Mouse (Mus musculus): ENCODE results near the gene Ntf5. TPM values are rescaled to one million over a fixed set of nuclear protein-coding genes. Genes with fewer than 3 reads are reported as not detected.

Ntf5 gene
- polyA plus RNA-seq, 1 experiment = 4.6 TPM

GRCm38 (mm10) chr7:45447325-45447990, 34.0 kb downstream of the Ntf5 start:
- H3K4me1 ChIP-seq (ENCODE audit: control insufficient read depth, insufficient read depth, low read length) = no peaks in the 10 kb centered on the region; the same call in 1 of the 2 replicates
- DNase-seq = no peak
- TF ChIP-seq CTCF (IDR thresholded peaks at IDR 0.05; ENCODE audit: insufficient read depth, low read length) (peak; percentile 53), POLR2A (IDR thresholded peaks at IDR 0.05; ENCODE audit: borderline replicate concordance, extremely low read depth, low read depth, low read length) (no peak)
- no peak overlapping the region for H3K4me3 ChIP-seq (replicated peaks; ENCODE audit: extremely low read depth, low read depth, low read length)
- WGBS = 36% methylated on average over 11 of the region's 11 CpGs

DNA sequence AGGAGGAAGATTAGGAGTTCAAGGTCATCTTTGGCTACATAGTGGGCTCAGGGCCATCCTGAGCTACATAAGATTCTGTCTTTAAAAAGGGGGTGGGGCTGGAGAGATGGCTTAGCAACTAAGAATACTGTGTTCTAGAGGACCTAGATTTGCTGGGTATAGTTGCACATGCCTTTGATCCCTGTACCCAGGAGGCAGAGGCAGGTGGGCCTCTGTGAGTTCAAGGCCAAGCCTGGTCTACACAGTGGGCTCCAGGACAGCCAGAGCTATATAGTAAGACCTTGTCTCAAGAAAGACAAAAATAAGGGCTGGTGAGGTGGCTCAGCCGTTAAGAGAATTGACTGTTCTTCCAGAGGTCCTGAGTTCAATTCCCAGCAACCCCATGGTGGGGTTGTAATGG, 36.5 kb downstream of the Ntf5 start:
- 81% methylated on average over 1 of the region's 1 CpGs for WGBS
- no peak for DNase-seq
- TF ChIP-seq CTCF (IDR thresholded peaks at IDR 0.05; ENCODE audit: insufficient read depth, low read length) (no peak), POLR2A (IDR thresholded peaks at IDR 0.05; ENCODE audit: borderline replicate concordance, extremely low read depth, low read depth, low read length) (no peak)
- no peak overlapping the region for H3K4me3 ChIP-seq (replicated peaks; ENCODE audit: extremely low read depth, low read depth, low read length)
- no peaks in the 10 kb centered on the region; the same call in 1 of the 2 replicates for H3K4me1 ChIP-seq (ENCODE audit: control insufficient read depth, insufficient read depth, low read length)

DNA sequence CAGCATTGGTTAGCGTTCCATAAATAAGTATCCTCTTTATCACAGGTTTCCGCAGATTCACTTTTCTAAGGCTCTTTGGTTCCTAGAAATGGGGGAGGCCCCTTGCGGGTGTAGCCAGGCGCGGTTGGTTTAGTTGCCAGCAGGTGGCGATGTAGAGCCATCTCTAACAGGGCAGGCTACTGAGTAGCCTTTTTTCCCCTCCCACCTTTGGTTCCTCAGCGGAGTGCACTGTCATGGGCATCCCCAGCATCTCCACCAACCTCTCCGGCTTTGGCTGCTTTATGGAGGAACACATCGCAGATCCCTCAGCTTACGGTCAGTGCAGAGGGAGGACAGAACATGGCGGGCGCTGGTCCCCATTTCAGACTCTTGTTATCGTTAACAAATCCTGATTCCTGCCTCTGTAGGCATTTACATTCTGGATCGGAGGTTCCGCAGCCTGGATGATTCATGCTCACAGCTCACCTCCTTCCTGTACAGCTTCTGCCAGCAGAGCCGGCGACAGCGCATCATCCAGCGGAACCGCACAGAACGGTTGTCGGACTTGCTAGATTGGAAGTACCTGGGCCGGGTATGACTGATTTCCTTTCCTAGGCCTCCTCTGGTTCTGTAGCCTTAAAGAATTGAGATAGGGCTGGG, 38.0 kb downstream of the Ntf5 start:
- peak; percentile 75 for DNase-seq
- WGBS = 55% methylated on average over 23 of the region's 23 CpGs

DNA sequence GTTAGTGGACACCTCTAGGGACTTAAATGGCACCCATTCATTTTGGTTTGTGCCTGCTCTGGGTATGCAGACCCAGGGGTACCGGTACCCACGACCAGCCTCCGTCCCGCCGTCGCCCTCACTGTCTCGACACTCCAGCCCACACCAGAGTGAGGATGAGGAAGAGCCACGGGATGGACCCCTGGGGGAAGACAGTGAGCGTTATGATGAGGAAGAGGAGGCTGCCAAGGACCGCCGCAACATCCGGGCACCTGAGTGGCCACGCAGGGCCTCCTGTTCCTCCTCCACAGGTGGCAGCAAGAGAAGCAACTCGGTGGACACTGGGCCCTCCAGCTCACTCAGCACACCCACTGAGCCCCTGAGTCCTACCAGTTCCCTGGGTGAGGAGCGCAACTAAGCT, 41.5 kb downstream of the Ntf5 start:
- DNase-seq = no peak
- H3K4me1 ChIP-seq (ENCODE audit: control insufficient read depth, insufficient read depth, low read length) = peaks cover 3% of the 10 kb centered on the region; the same call in 1 of the 2 replicates
- TF ChIP-seq POLR2A (IDR thresholded peaks at IDR 0.05; ENCODE audit: borderline replicate concordance, extremely low read depth, low read depth, low read length) = no peak
- no peak for TF ChIP-seq CTCF (IDR thresholded peaks at IDR 0.05; ENCODE audit: insufficient read depth, low read length)
- 87% methylated on average over 15 of the region's 15 CpGs for WGBS
- no peak overlapping the region for H3K4me3 ChIP-seq (replicated peaks; ENCODE audit: extremely low read depth, low read depth, low read length)

More for the DNA sequence above, 38.0 kb downstream of the Ntf5 start:
- H3K4me1 ChIP-seq (ENCODE audit: control insufficient read depth, insufficient read depth, low read length) = no peaks in the 10 kb centered on the region; the same call in 1 of the 2 replicates
- TF ChIP-seq CTCF (IDR thresholded peaks at IDR 0.05; ENCODE audit: insufficient read depth, low read length) = peak; percentile 76
- no peak for TF ChIP-seq POLR2A (IDR thresholded peaks at IDR 0.05; ENCODE audit: borderline replicate concordance, extremely low read depth, low read depth, low read length)
- no peak overlapping the region for H3K4me3 ChIP-seq (replicated peaks; ENCODE audit: extremely low read depth, low read depth, low read length)

- H3K4me3 ChIP-seq (replicated peaks; ENCODE audit: extremely low read depth, low read depth, low read length) = no peak overlapping the region
- TF ChIP-seq CTCF (IDR thresholded peaks at IDR 0.05; ENCODE audit: insufficient read depth, low read length) (no peak), POLR2A (IDR thresholded peaks at IDR 0.05; ENCODE audit: borderline replicate concordance, extremely low read depth, low read depth, low read length) (0 out of 2 replicates have a peak, but pooled peaks have one; percentile 19)
- peaks cover 6% of the 10 kb centered on the region for H3K4me1 ChIP-seq (ENCODE audit: control insufficient read depth, insufficient read depth, low read length)
- 74% methylated on average over 13 of the region's 13 CpGs for WGBS
- DNase-seq = no peak
Measured at GRCm38 (mm10) chr7:45455932-45456696, 42.6 kb downstream of the Ntf5 start.

DNA sequence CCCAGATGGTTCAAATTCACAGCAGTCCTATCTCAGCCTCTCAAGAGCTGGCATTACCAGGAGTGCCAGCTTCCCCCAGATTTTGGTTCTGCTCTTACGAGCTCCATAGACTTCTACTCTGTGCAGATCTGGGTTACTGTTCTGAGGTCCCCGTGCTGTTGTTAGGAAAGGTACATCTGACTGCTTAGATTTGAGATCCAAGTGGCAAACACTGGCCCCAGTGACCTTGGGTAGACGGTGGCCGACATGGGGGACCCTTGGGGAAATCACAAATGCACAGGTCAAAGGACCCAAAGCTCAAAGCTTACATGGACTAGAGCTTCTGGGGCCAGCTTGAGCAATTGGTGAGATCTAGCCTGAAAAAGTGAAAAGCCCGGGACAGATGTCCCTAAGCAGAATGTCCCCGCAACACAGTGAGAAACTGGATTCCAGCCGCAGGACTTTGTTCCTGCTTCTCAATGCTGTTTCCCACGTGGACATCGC, 43.3 kb downstream of the Ntf5 start:
- 35% methylated on average over 9 of the region's 9 CpGs for WGBS
- no peak overlapping the region for H3K4me3 ChIP-seq (replicated peaks; ENCODE audit: extremely low read depth, low read depth, low read length)
- TF ChIP-seq CTCF (IDR thresholded peaks at IDR 0.05; ENCODE audit: insufficient read depth, low read length) = no peak
- TF ChIP-seq POLR2A (IDR thresholded peaks at IDR 0.05; ENCODE audit: borderline replicate concordance, extremely low read depth, low read depth, low read length) = no peak
- DNase-seq = no peak
- peaks cover 6% of the 10 kb centered on the region for H3K4me1 ChIP-seq (ENCODE audit: control insufficient read depth, insufficient read depth, low read length)

DNA sequence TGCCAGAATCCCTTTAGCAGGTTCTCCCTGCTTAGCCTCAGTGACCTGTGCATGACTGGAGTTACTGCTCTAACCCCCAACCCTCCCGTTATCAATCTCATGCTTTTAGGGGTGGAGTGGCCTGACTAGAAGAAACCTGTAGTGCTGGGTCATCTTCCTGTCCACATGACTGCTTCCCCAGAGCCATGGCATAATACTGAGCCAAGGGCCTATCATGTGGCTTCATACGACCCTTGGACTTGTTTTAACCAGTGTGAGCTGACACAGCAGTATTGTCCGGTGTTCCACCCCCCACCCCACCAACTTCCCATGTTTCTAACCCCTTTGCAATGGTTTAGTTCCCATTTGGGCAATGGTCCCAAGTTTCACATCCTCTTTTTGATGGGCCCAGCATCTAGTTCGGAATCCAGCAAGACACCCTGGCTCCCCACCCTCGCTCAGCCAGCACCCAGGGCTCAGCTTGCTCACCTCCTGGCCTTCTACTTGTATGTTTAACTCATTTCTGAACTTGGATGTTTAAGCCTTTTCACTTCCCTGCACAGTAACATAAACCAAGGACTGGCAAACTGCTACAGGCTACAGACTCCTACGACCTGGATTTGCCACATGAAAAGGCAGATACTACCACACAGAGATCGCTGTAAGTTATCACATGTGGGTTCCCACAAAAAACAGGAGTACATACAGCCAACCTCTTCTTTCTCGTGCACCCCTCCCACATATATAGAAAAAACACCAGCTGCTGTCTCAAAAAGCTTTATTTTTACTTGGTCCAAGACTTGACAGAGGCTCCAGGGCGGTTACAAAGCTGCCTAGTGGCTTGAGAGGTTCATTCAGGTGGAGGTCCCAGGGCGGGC, 43.9 kb downstream of the Ntf5 start:
- 36% methylated on average over 10 of the region's 10 CpGs for WGBS
- no peak for TF ChIP-seq CTCF (IDR thresholded peaks at IDR 0.05; ENCODE audit: insufficient read depth, low read length)
- TF ChIP-seq POLR2A (IDR thresholded peaks at IDR 0.05; ENCODE audit: borderline replicate concordance, extremely low read depth, low read depth, low read length) = peak; percentile 48; the same call in 1 of the 2 replicates
- peaks cover 6% of the 10 kb centered on the region for H3K4me1 ChIP-seq (ENCODE audit: control insufficient read depth, insufficient read depth, low read length)
- H3K4me3 ChIP-seq (replicated peaks; ENCODE audit: extremely low read depth, low read depth, low read length) = peak overlapping the region; percentile 39
- no peak for DNase-seq

DNA sequence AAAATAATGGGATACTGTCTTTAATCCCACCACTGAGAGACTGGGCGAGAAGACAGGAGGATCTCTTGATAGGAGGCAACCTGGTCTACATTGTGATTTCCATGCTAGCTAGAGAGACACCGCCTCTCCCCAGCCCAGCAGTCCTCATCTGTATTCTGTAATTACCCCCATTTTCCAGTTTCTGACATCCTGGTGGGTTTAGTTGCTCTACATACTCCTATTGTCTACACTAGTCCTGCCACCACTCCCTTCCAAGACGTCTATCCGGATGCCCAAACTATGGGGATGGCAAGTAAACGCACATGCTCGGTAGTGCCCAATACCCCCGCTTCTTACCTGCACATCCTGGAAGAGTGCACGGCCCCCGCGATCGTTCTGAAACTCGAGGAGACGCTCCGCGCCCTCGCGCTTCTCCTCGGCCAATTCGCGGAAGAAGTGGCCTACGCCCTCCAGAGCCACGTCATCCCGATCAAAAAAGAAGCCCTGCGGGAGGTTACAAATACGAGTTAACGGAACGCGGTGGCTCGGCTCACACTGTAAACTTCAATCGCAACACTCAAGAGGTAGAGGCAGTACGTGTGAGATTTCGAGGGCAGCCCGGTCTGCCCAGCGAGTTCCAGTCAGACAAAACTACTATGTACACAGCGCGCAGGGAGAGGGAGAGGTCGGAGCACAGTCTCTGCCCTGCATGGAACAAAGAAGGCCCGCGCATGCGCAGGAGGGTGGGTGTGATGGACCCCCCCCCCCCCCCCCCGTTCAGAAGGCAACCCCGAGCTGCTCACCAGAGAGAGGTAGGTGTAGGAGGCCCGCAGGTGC, 45.5 kb downstream of the Ntf5 start:
- WGBS = 1% methylated on average over 43 of the region's 43 CpGs
- DNase-seq = peak; percentile 76
- Histone ChIP-seq H3K4me1 (ENCODE audit: control insufficient read depth, insufficient read depth, low read length) (peaks cover 6% of the 10 kb centered on the region), H3K4me3 (replicated peaks; ENCODE audit: extremely low read depth, low read depth, low read length) (peak overlapping the region; percentile 87)
- TF ChIP-seq CTCF (IDR thresholded peaks at IDR 0.05; ENCODE audit: insufficient read depth, low read length) (no peak), POLR2A (IDR thresholded peaks at IDR 0.05; ENCODE audit: borderline replicate concordance, extremely low read depth, low read depth, low read length) (peak; percentile 70; the same call in 1 of the 2 replicates)
